Mouse (Mus musculus) MEL (cell line): ENCODE measurements around the gene Meaf6. TPM values are rescaled to one million over a fixed set of nuclear protein-coding genes. Genes with fewer than 3 reads are reported as not detected.

Source experiments
- DNase-seq: peaks from one replicate; pipeline ENCODE4 v3.0.0; 2011; ENCODE audit warnings: low read depth, low spot score
- H3K27ac ChIP-seq: 2 replicates; pipeline ENCODE4 v1.5.1; 2012; ENCODE audit warnings: low read depth, mild to moderate bottlenecking, control low read depth, low read length, moderate library complexity; ENCODE audit not compliant: control insufficient read depth
- H3K27me3 ChIP-seq, 2 experiments: fragments of 150-350 bp in 1 of 2; sonication (generic) in 1 of 2; 2 replicates each; pipeline ENCODE4 v1.6.1; 2012; ENCODE audit warnings: low read length in 2 of 2, mild to moderate bottlenecking in 2 of 2, improper control_type of control experiment in 1 of 2, moderate library complexity in 1 of 2; ENCODE audit not compliant: insufficient read depth in 2 of 2, control insufficient read depth in 1 of 2
- H3K36me3 ChIP-seq, 2 experiments: 2 replicates each; pipeline ENCODE4 v1.6.1; 2012 to 2014; ENCODE audit warnings: low read length in 2 of 2, improper control_type of control experiment in 1 of 2, inconsistent platforms in 1 of 2, mild to moderate bottlenecking in 1 of 2; ENCODE audit not compliant: insufficient read depth in 2 of 2, control insufficient read depth in 1 of 2
- H3K4me1 ChIP-seq, 2 experiments: fragments of 150-350 bp in 1 of 2; sonication (generic) in 1 of 2; 2 replicates each; pipeline ENCODE4 v1.6.1; 2012; ENCODE audit warnings: low read length in 2 of 2, improper control_type of control experiment in 1 of 2, mild to moderate bottlenecking in 1 of 2; ENCODE audit not compliant: insufficient read depth in 2 of 2, control insufficient read depth in 1 of 2
- H3K4me3 ChIP-seq, 2 experiments: fragments of 150-350 bp in 1 of 2; sonication (generic) in 1 of 2; 2 replicates each; pipeline ENCODE4 v1.5.1; 2012; ENCODE audit warnings: low read depth in 2 of 2, low read length in 2 of 2, mild to moderate bottlenecking in 2 of 2, moderate library complexity in 2 of 2, control low read depth in 1 of 2, improper control_type of control experiment in 1 of 2; ENCODE audit not compliant: control insufficient read depth in 1 of 2, insufficient read depth in 1 of 2
- H3K79me2 ChIP-seq: 2 replicates; pipeline ENCODE4 v1.6.1; 2012; ENCODE audit warnings: mild to moderate bottlenecking, low read length, moderate library complexity; ENCODE audit not compliant: control insufficient read depth, poor library complexity, insufficient read depth
- H3K9ac ChIP-seq: 2 replicates; pipeline ENCODE4 v1.6.1; 2012; ENCODE audit warnings: low read depth, mild to moderate bottlenecking, control low read depth, low read length, moderate library complexity; ENCODE audit not compliant: control insufficient read depth, poor library complexity, severe bottlenecking
- H3K9me3 ChIP-seq: fragments of 150-350 bp; sonication (generic); replicated peaks from 2 replicates; pipeline ENCODE4 v1.6.1; 2012; ENCODE audit warnings: mild to moderate bottlenecking, low read length, improper control_type of control experiment, moderate library complexity; ENCODE audit not compliant: insufficient read depth
- BHLHE40 ChIP-seq: IDR thresholded peaks from 2 replicates; pipeline ENCODE4 v1.6.1; 2012; ENCODE audit warnings: low read depth, mild to moderate bottlenecking, inconsistent platforms, low read length, improper control_type of control experiment, borderline replicate concordance
- CHD1 ChIP-seq: IDR thresholded peaks from 2 replicates; pipeline ENCODE4 v1.6.1; 2012; ENCODE audit warnings: low read depth, mild to moderate bottlenecking, inconsistent platforms, low read length, improper control_type of control experiment
- CHD2 ChIP-seq: IDR thresholded peaks from 2 replicates; pipeline ENCODE4 v1.6.1; 2011; ENCODE audit warnings: low read length, improper control_type of control experiment
- CTCF ChIP-seq, 3 experiments: IDR thresholded peaks in 2 of 3; conservative IDR thresholded peaks in 1 of 3; 2 replicates each; pipeline ENCODE4 v1.5.1; 2011 to 2012; ENCODE audit warnings: low read length in 3 of 3, low read depth in 2 of 3, mild to moderate bottlenecking in 2 of 3, improper control_type of control experiment in 1 of 3, inconsistent platforms in 1 of 3, mixed read lengths in 1 of 3, moderate library complexity in 1 of 3; ENCODE audit not compliant: control insufficient read depth in 1 of 3, insufficient read depth in 1 of 3, poor library complexity in 1 of 3, severe bottlenecking in 1 of 3
- E2F4 ChIP-seq: IDR thresholded peaks from 2 replicates; pipeline ENCODE4 v1.6.1; 2011; ENCODE audit warnings: low read depth, low read length, improper control_type of control experiment, borderline replicate concordance
- ELF1 ChIP-seq: IDR thresholded peaks from 2 replicates; pipeline ENCODE4 v1.6.1; 2014; ENCODE audit warnings: low read depth, mild to moderate bottlenecking, inconsistent platforms, low read length, improper control_type of control experiment, moderate library complexity
- ETS1 ChIP-seq: IDR thresholded peaks from 2 replicates; pipeline ENCODE4 v1.6.1; 2012; ENCODE audit warnings: low read depth, mild to moderate bottlenecking, inconsistent platforms, low read length, improper control_type of control experiment, moderate library complexity
- HCFC1 ChIP-seq: IDR thresholded peaks from 2 replicates; pipeline ENCODE4 v1.6.1; 2012; ENCODE audit warnings: low read depth, mild to moderate bottlenecking, inconsistent platforms, low read length, improper control_type of control experiment, moderate library complexity
- MAFK ChIP-seq: IDR thresholded peaks from 2 replicates; pipeline ENCODE4 v1.6.1; 2011; ENCODE audit warnings: low read depth, mild to moderate bottlenecking, low read length, improper control_type of control experiment, borderline replicate concordance
- MAX ChIP-seq: IDR thresholded peaks from 2 replicates; pipeline ENCODE4 v1.6.1; 2011; ENCODE audit warnings: low read length, improper control_type of control experiment
- MAZ ChIP-seq: IDR thresholded peaks from 2 replicates; pipeline ENCODE4 v1.6.1; 2012; ENCODE audit warnings: low read depth, mild to moderate bottlenecking, inconsistent platforms, low read length, improper control_type of control experiment
- MEF2A ChIP-seq: IDR thresholded peaks from 2 replicates; pipeline ENCODE4 v1.6.1; 2014; ENCODE audit warnings: low read depth, mild to moderate bottlenecking, inconsistent platforms, low read length, improper control_type of control experiment; ENCODE audit not compliant: poor library complexity, insufficient replicate concordance, severe bottlenecking; ENCODE audit errors: extremely low read depth
- MXI1 ChIP-seq: IDR thresholded peaks from 2 replicates; pipeline ENCODE4 v1.6.1; 2011; ENCODE audit warnings: mild to moderate bottlenecking, low read depth, low read length, improper control_type of control experiment
- MYC ChIP-seq: IDR thresholded peaks from 2 replicates; pipeline ENCODE4 v1.6.1; 2011; ENCODE audit warnings: low read depth, mild to moderate bottlenecking, low read length, improper control_type of control experiment, moderate library complexity
- NELFE ChIP-seq: IDR thresholded peaks from 2 replicates; pipeline ENCODE4 v1.6.1; 2011; ENCODE audit warnings: low read depth, low read length, improper control_type of control experiment
- NRF1 ChIP-seq: IDR thresholded peaks from 2 replicates; pipeline ENCODE4 v1.6.1; 2014; ENCODE audit warnings: low read depth, mild to moderate bottlenecking, inconsistent platforms, low read length, improper control_type of control experiment, moderate library complexity; ENCODE audit not compliant: poor library complexity, insufficient read depth, severe bottlenecking
- POLR2A ChIP-seq, 2 experiments: IDR thresholded peaks; 2 replicates each; pipeline ENCODE4 v1.6.1; 2011 to 2012; ENCODE audit warnings: low read length in 2 of 2, mild to moderate bottlenecking in 2 of 2, control low read depth in 1 of 2, improper control_type of control experiment in 1 of 2, low read depth in 1 of 2, moderate library complexity in 1 of 2; ENCODE audit not compliant: control insufficient read depth in 1 of 2, insufficient read depth in 1 of 2, poor library complexity in 1 of 2
- POLR2AphosphoS2 ChIP-seq: IDR thresholded peaks from 2 replicates; pipeline ENCODE4 v1.6.1; 2011; ENCODE audit warnings: low read length, improper control_type of control experiment
- SIN3A ChIP-seq: IDR thresholded peaks from 2 replicates; pipeline ENCODE4 v1.6.1; 2012; ENCODE audit warnings: low read length, improper control_type of control experiment, inconsistent platforms
- SMC3 ChIP-seq: IDR thresholded peaks from 2 replicates; pipeline ENCODE4 v1.6.1; 2011; ENCODE audit warnings: low read depth, low read length, improper control_type of control experiment
- TAL1 ChIP-seq: IDR thresholded peaks from 2 replicates; pipeline ENCODE4 v1.6.1; 2012; ENCODE audit warnings: mild to moderate bottlenecking, inconsistent platforms, low read length, moderate library complexity, mixed read lengths
- TCF12 ChIP-seq: IDR thresholded peaks from 2 replicates; pipeline ENCODE4 v1.6.1; 2014; ENCODE audit warnings: low read depth, mild to moderate bottlenecking, inconsistent platforms, low read length, improper control_type of control experiment, moderate library complexity
- UBTF ChIP-seq: IDR thresholded peaks from 2 replicates; pipeline ENCODE4 v1.6.1; 2012; ENCODE audit warnings: low read depth, mild to moderate bottlenecking, inconsistent platforms, low read length, improper control_type of control experiment, moderate library complexity, borderline replicate concordance; ENCODE audit not compliant: insufficient read depth
- USF1 ChIP-seq: IDR thresholded peaks from 2 replicates; pipeline ENCODE4 v1.6.1; 2014; ENCODE audit warnings: low read depth, mild to moderate bottlenecking, inconsistent platforms, low read length, improper control_type of control experiment, moderate library complexity
- ZMIZ1 ChIP-seq: IDR thresholded peaks from 2 replicates; pipeline ENCODE4 v1.6.1; 2012; ENCODE audit warnings: low read depth, mild to moderate bottlenecking, inconsistent platforms, low read length, improper control_type of control experiment, moderate library complexity
- ZNF384 ChIP-seq: IDR thresholded peaks from 2 replicates; pipeline ENCODE4 v1.6.1; 2012; ENCODE audit warnings: low read depth, mild to moderate bottlenecking, inconsistent platforms, low read length, improper control_type of control experiment
- polyA plus RNA-seq, 2 experiments: library from polyadenylated mRNA; stranded (reverse) in 1 of 2; unstranded in 1 of 2; fragments of >175 nt in 1 of 2; fragments of >200 nt in 1 of 2; gene quantifications; 2 replicates each; pipeline versions ENCODE4 v1.2.1 to v1.2.4; 2012; ENCODE audit warnings: low replicate concordance in 2 of 2, low read depth in 1 of 2; ENCODE audit not compliant: insufficient read length in 2 of 2, insufficient read depth in 1 of 2, missing spikeins in 1 of 2
- total RNA-seq: library from RNA; depleted of rRNA; stranded (reverse); fragments of 300-350 nt; gene quantifications from 2 replicates; pipeline ENCODE4 v1.2.3, GENCODE M21; 2012; rRNA removed

Gene Meaf6
- 26.8 and 34.9 TPM in 2 replicates for total RNA-seq
- polyA plus RNA-seq: 10 to 100 TPM in 1 of 2 experiments, not detected in 1; 46.7 TPM

- Histone ChIP-seq H3K9ac (peak within 1 kb of the TSS; percentile 96), H3K79me2 (peaks cover 13% of the 10 kb centered on the region), H3K9me3 (no peaks in the 10 kb centered on the region), H3K36me3 (peaks cover 2 to 13% of the 10 kb centered on the region in 2 experiments; a peak in 2 of 4 replicates), H3K27ac (peak within 1 kb of the TSS; percentile 71), H3K4me3 (peak within 1 kb of the TSS; percentile 74 to 92), H3K4me1 (peaks cover 0 to 14% of the 10 kb centered on the region in 2 experiments; a peak in 3 of 4 replicates), H3K27me3 (no peaks in the 10 kb centered on the region)
- DNase-seq: peak; percentile 90
- TF ChIP-seq ZNF384: no peak
- TF ChIP-seq TCF12: peak; percentile 44; the same call in 1 of the 2 replicates
- no peak for TF ChIP-seq USF1
- TF ChIP-seq UBTF: no peak
- TF ChIP-seq MYC: peak; percentile 62; the same call in 1 of the 2 replicates
- TF ChIP-seq ZMIZ1: peak; percentile 84
- TF ChIP-seq MXI1: peak; percentile 69; the same call in 1 of the 2 replicates
- TF ChIP-seq CHD1: no peak
- TF ChIP-seq ETS1: no peak
- no peak for TF ChIP-seq MAFK
- peak; percentile 96 to 98 for TF ChIP-seq POLR2A (IDR thresholded peaks at IDR 0.05; ENCODE audit: control insufficient read depth in 1 of 2, insufficient read depth in 1 of 2, low read depth in 1 of 2, low read length in 2 of 2, poor library complexity in 1 of 2)
- TF ChIP-seq CTCF (IDR thresholded peaks at IDR 0.05 in 2 of 3, conservative IDR thresholded peaks at IDR 0.05 in 1 of 3; ENCODE audit: control insufficient read depth in 1 of 3, insufficient read depth in 1 of 3, low read depth in 2 of 3, low read length in 3 of 3, poor library complexity in 1 of 3, severe bottlenecking in 1 of 3): peak in 2 of 3 experiments; percentile 92; a peak in 5 of 6 replicates
- TF ChIP-seq NRF1: peak; percentile 87
- TF ChIP-seq MEF2A: no peak
- no peak for TF ChIP-seq TAL1
- TF ChIP-seq BHLHE40: no peak
- peak; percentile 91 for TF ChIP-seq E2F4
- peak; percentile 77 for TF ChIP-seq POLR2AphosphoS2
- TF ChIP-seq MAZ: no peak; the same call in 1 of the 2 replicates
- TF ChIP-seq MAX: peak; percentile 54
- peak; percentile 73; the same call in 1 of the 2 replicates for TF ChIP-seq HCFC1
- peak; percentile 96 for TF ChIP-seq NELFE
- peak; percentile 94 for TF ChIP-seq SIN3A
- no peak for TF ChIP-seq CHD2
- peak; percentile 87 for TF ChIP-seq ELF1
- TF ChIP-seq SMC3: peak; percentile 10; the same call in 1 of the 2 replicates
Measured at GRCm38 (mm10) chr4:125084403-125085345, at the start of gene Meaf6. Meaf6 (plus strand) TSS chr4:125085134.
